Mouse (Mus musculus) liver, embryonic 14.5 days (tissue): ENCODE results near the gene Rmnd5b. TPM values are rescaled to one million over a fixed set of nuclear protein-coding genes. Genes with fewer than 3 reads are reported as not detected.

Source experiments
- ATAC-seq: fragments of 200-750 bp; cut with Nextera tagmentation; 2 replicates; pipeline ENCODE4 v1.8.0; 2017; ENCODE audit warnings: moderate number of reproducible peaks, mild to moderate bottlenecking, moderate library complexity; ENCODE audit not compliant: insufficient read depth
- DNase-seq, 3 experiments: peaks; one replicate each; pipeline ENCODE4 v3.0.0-alpha.2; 2012 to 2013; ENCODE audit warnings: low read depth in 3 of 3, low spot score in 3 of 3
- H3K27ac ChIP-seq: fragments of 300-500 bp; sonication (generic); 2 replicates; pipeline ENCODE4 v1.5.1; 2014; ENCODE audit warnings: moderate library complexity, mild to moderate bottlenecking, control low read depth, inconsistent platforms
- H3K27me3 ChIP-seq: fragments of 300-500 bp; sonication (generic); 2 replicates; pipeline ENCODE4 v1.6.1; 2014; ENCODE audit warnings: mild to moderate bottlenecking, low read length, moderate library complexity; ENCODE audit not compliant: control insufficient read depth, insufficient read depth
- H3K36me3 ChIP-seq: fragments of 300-500 bp; sonication (generic); replicated peaks from 2 replicates; pipeline ENCODE4 v1.6.1; 2014; ENCODE audit warnings: low read depth; ENCODE audit not compliant: control insufficient read depth, insufficient read depth
- H3K4me1 ChIP-seq, 2 experiments: fragments of 200-500 bp in 1 of 2; fragments of 300-500 bp in 1 of 2; sonication (generic) in 1 of 2; replicated peaks; 2 replicates each; pipeline ENCODE4 v1.6.1; 2012 to 2014; ENCODE audit warnings: antibody characterized with exemption in 1 of 2, inconsistent platforms in 1 of 2, low read length in 1 of 2; ENCODE audit not compliant: control insufficient read depth in 2 of 2, insufficient read depth in 2 of 2
- H3K4me2 ChIP-seq: fragments of 300-500 bp; sonication (generic); 2 replicates; pipeline ENCODE4 v1.6.1; 2014; ENCODE audit warnings: low read depth, mild to moderate bottlenecking, control low read depth, moderate library complexity
- H3K4me3 ChIP-seq, 2 experiments: fragments of 200-500 bp in 1 of 2; fragments of 300-500 bp in 1 of 2; sonication (generic) in 1 of 2; 2 replicates each; pipeline ENCODE4 v1.5.1; 2012 to 2014; ENCODE audit warnings: low read depth in 2 of 2, low read length in 2 of 2, mild to moderate bottlenecking in 2 of 2, control low read depth in 1 of 2, inconsistent platforms in 1 of 2, moderate library complexity in 1 of 2; ENCODE audit not compliant: insufficient read depth in 1 of 2
- H3K9ac ChIP-seq: fragments of 300-500 bp; sonication (generic); replicated peaks from 2 replicates; pipeline ENCODE4 v1.6.1; 2014; ENCODE audit warnings: mild to moderate bottlenecking, control low read depth, moderate library complexity
- H3K9me3 ChIP-seq: fragments of 300-500 bp; sonication (generic); 2 replicates; pipeline ENCODE4 v1.6.1; 2016; ENCODE audit warnings: low read length, mixed read lengths; ENCODE audit not compliant: control insufficient read depth
- CTCF ChIP-seq: IDR thresholded peaks from 2 replicates; pipeline ENCODE4 v1.5.1; 2016; ENCODE audit warnings: antibody characterized with exemption, low read depth, control low read depth
- EP300 ChIP-seq: IDR thresholded peaks from 2 replicates; pipeline ENCODE4 v1.6.1; 2016; ENCODE audit warnings: antibody characterized with exemption, low read depth
- WGBS: fragments of 180-500 bp; shearing (Covaris S2); extraction: QIAGEN DNeasy Blood & Tissue Kit; methylation state at CpG from one replicate; pipeline ENCODE4 v1.1.7; 2014; ENCODE audit not compliant: insufficient replicate concordance; 5-methylcytosine and 5-hydroxymethylcytosine counted together
- polyA plus RNA-seq, 2 experiments: library from polyadenylated mRNA; depleted of rRNA in 1 of 2; stranded (reverse) in 1 of 2; unstranded in 1 of 2; fragments of >200 nt; fragmentation: Nextera tagmentation in 1 of 2; extraction: Ambion mirVana in 1 of 2; gene quantifications; 2 replicates each; pipeline versions ENCODE4 v1.2.1 to v1.2.3; 2012 to 2014

The Rmnd5b gene
- polyA plus RNA-seq, 2 experiments: 15.2 to 19.0 TPM

DNA sequence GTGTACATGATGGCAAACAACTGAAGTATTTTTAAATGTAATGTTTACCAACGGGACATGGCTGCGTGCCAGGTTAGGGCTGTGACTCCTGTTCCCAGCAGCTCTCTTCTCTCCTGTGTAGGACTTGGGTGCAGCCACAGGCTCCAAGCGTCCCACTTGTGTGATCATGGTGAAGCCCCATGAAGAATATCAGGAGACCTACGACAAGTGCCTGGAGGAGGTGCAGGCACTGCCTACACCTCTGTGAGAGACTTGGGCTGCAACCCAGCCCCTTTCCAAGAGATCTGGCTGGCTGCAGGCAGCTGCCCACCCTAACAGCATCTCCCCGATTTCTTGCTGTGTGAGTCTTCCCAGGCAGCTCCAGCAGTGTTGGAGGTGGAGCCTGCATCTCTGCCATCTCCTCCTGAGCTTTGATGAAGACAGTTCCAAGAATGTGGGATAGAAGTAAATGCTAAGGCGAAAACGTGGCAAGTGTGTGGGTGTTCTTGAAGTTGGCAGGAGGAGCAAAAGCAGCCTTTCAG lies 12.7 kb downstream of the Rmnd5b start:
- WGBS: 73% methylated on average over 7 of the region's 7 CpGs
- Histone ChIP-seq H3K27me3 (no peaks in the 10 kb centered on the region), H3K27ac (no peak overlapping the region), H3K36me3 (peaks cover 39% of the 10 kb centered on the region), H3K4me3 (no peak overlapping the region), H3K9ac (no peak overlapping the region), H3K4me2 (no peak overlapping the region), H3K4me1 (peaks cover 0 to 18% of the 10 kb centered on the region in 2 experiments; a peak in 3 of 4 replicates), H3K9me3 (no peaks in the 10 kb centered on the region)
- ATAC-seq (no peak), DNase-seq (no peak)
- TF ChIP-seq CTCF (no peak), EP300 (no peak)

DNA sequence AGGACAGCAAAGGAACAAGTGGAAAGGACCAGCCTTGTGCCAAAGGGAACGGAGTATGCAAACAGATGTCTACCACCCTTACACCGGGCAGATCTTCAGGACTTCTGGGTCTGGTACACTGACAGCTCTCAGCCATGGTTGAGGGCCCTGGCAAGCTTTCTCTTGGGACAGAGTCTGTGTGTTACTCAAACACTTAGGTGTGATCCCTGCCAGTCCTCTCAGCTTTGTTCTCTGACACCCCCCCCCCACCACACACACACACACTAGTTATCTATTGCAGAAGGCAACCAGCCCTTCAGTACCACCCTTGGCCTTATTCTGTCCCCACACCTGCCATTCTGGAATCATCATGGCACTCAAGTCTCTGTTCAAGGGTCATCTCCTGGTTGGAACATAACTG lies 13.9 kb downstream of the Rmnd5b start:
- H3K4me1 ChIP-seq: peaks cover 0 to 18% of the 10 kb centered on the region in 2 experiments; a peak in 3 of 4 replicates
- no peak overlapping the region for H3K27ac ChIP-seq
- TF ChIP-seq EP300 (no peak), CTCF (no peak)
- 0 out of 2 replicates have a peak overlapping the region, but pooled peaks have one; percentile 13 for H3K9ac ChIP-seq
- H3K4me3 ChIP-seq: no peak overlapping the region
- H3K27me3 ChIP-seq: no peaks in the 10 kb centered on the region
- peaks cover 35% of the 10 kb centered on the region for H3K36me3 ChIP-seq
- no peaks in the 10 kb centered on the region for H3K9me3 ChIP-seq
- peak overlapping the region; percentile 94; the same call in 1 of the 2 replicates for H3K4me2 ChIP-seq
- DNase-seq (no peak), ATAC-seq (no peak)
- WGBS: 85% methylated on average over 2 of the region's 2 CpGs

DNA sequence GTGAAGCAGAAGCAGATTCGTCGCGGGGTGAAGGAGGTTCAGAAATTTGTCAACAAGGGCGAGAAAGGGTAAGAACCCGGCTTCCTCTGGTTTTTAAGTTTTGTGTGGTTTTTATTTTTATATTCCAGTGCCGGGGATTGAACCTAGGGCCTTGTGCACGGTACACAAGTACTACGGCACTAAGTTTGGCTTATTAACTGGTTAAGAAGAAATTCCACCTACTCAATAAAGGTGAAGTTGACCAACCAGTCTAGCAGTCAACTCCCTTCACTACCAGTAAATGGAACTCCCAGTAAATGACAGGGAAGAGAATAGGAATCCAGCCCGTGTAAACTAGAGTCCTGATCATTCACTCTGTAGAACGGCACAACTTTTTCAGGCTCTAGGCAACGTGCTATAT lies 15.6 kb downstream of the Rmnd5b start:
- DNase-seq (no peak), ATAC-seq (no peak)
- peak overlapping the region; percentile 94 for H3K4me2 ChIP-seq
- peaks cover 25% of the 10 kb centered on the region for H3K36me3 ChIP-seq
- TF ChIP-seq EP300: no peak
- TF ChIP-seq CTCF: no peak
- no peaks in the 10 kb centered on the region for H3K27me3 ChIP-seq
- no peaks in the 10 kb centered on the region for H3K9me3 ChIP-seq
- H3K9ac ChIP-seq: peak overlapping the region; percentile 83
- peak overlapping the region; percentile 36 for H3K27ac ChIP-seq
- H3K4me1 ChIP-seq: peaks cover 5 to 23% of the 10 kb centered on the region in 2 experiments
- peak overlapping the region; percentile 89 to 95 for H3K4me3 ChIP-seq
- under 1% methylated on average over 11 of the region's 11 CpGs for WGBS

DNA sequence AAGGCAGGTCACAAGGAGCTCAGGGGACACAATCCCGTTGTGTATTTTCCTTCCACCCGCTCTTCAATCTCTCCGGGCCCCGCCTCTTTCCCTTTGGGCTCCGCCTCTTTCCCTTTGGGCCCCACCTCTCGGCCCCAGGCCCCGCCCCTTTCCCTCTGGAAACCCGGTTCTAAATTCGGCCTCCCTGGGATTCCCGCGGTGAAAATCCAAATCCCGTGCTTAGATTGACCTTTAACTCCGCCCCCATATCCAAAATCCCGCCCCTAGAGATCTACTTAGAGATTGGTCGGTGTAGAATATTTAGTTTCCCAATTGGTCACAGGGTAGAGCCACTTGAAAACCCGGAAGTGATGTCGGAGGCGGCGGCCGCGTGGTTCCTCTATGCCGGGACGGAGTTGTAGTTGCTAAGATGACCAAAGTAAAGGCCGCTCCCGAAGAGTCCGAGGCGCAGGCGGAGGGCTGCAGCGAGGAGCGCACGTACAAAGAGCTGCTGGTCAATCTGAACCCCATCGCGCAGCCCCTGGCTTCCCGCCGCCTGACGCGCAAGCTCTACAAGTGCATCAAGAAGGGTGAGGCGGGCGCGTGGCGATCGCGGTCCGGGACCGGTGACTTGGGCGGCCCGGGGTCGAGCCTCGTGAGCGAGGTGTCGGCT lies 16.2 kb downstream of the Rmnd5b start, which contains the start of gene Nhp2:
Gene Nhp2, plus strand, starts transcription at position 327 of the 652 bp plus-strand sequence.
- peak within 1 kb of the TSS; percentile 36 for H3K27ac ChIP-seq
- TF ChIP-seq EP300: no peak
- TF ChIP-seq CTCF: no peak
- H3K4me3 ChIP-seq: peak within 1 kb of the TSS; percentile 89 to 95
- peaks cover 22% of the 10 kb centered on the region for H3K36me3 ChIP-seq
- H3K27me3 ChIP-seq: no peaks in the 10 kb centered on the region
- under 1% methylated on average over 51 of the region's 51 CpGs for WGBS
- peak; percentile 94 to 96 (median 95) for DNase-seq
- H3K4me1 ChIP-seq: peaks cover 6 to 25% of the 10 kb centered on the region in 2 experiments
- H3K4me2 ChIP-seq: peak within 1 kb of the TSS; percentile 94
- H3K9ac ChIP-seq: peak within 1 kb of the TSS; percentile 83
- no peaks in the 10 kb centered on the region for H3K9me3 ChIP-seq
- ATAC-seq: peak; percentile 81

DNA sequence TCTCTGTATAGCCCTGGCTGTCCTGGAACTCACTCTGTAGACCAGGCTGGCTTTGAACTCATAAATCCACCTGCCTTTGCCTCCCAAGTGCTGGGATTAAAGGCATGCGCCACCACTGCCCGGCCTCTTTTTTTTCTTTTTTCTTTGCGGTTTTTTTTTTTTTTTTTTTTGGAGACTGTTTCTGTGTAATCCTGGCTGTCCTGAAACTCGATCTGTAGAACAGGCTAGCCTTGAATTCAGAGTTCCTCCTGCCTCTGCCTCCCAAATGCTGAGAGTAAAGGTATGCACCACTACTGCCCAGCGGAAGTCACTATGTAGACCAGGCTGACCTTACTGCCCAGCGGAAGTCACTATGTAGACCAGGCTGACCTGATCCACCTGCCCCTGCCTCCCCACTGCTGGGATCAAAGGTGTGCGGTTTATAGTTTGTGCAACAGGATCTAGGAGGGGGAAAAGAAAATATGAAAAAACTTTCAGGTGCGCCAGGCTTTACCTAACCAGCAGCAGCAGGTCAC lies 16.7 kb downstream of the Rmnd5b start:
- Histone ChIP-seq H3K27ac (no peak overlapping the region), H3K9me3 (no peaks in the 10 kb centered on the region), H3K4me2 (peak overlapping the region; percentile 94), H3K27me3 (no peaks in the 10 kb centered on the region), H3K4me3 (peak overlapping the region; percentile 89 to 95), H3K36me3 (peaks cover 16% of the 10 kb centered on the region), H3K4me1 (peaks cover 6 to 25% of the 10 kb centered on the region in 2 experiments), H3K9ac (peak overlapping the region; percentile 83)
- DNase-seq (no peak), ATAC-seq (0 out of 2 replicates have a peak, but pooled peaks have one; percentile 3)
- TF ChIP-seq EP300 (no peak), CTCF (no peak)
- 24% methylated on average over 8 of the region's 8 CpGs for WGBS
